In genomic region chr4:44013391-44014070, GRCm38 (mm10) we compare ENCODE assay signal across 9 mouse cellular contexts. TPM values are rescaled to one million over a fixed set of nuclear protein-coding genes. Genes with fewer than 3 reads are reported as not detected.
A peak's percentile ranks its signal among the peaks of the same experiment; 100 is the strongest.
DNase-seq lines count a peak whose midpoint lies in the region; ATAC-seq and TF ChIP-seq lines count a peak whose summit lies in the region.
"Had no signal": no experiment of that assay in that cellular context is flagged by ENCODE, and none has a peak within 500 bp of the region (broad histone marks: within the 10 kb centered on the region; RNA-seq: fewer than 3 reads in every experiment).

No protein-coding gene starts in this region.

- peak overlapping the region; percentile 78 for H3K9ac ChIP-seq in midbrain, embryonic 11.5 days (ENCODE audit: low read length)

- no peak overlapping the region for H3K27ac ChIP-seq in kidney, adult 2 months (ENCODE audit: insufficient read depth, low read depth, low read length)
- H3K27ac ChIP-seq in hindbrain, embryonic 10.5 days: peak overlapping the region; percentile 90; the same call in 1 of the 2 replicates
- no peak overlapping the region for H3K27ac ChIP-seq in midbrain, embryonic 11.5 days (ENCODE audit: low read depth, low read length)

- no peak for DNase-seq in kidney, adult 2 months
- DNase-seq in kidney, adult 8-10 months: no peak
- DNase-seq in R1 (ENCODE audit: low read depth, low spot score): peak; percentile 56
- no peak for DNase-seq in hindbrain, embryonic 10.5 days (ENCODE audit: low spot score)
- no peak for DNase-seq in midbrain, embryonic 11.5 days (ENCODE audit: low spot score, missing footprints)
- no peak for DNase-seq in adrenal gland, postnatal 36 days
- no peak for DNase-seq in right cerebral cortex, postnatal 36 days (ENCODE audit: low spot score in 2 of 2)
- no peak for DNase-seq in right cerebral cortex, postnatal 14 days
- DNase-seq: left cerebral cortex, postnatal 4 days had no signal

- H3K4me1 ChIP-seq in kidney, adult 2 months (ENCODE audit: control insufficient read depth, insufficient read depth, low read length): peaks cover 28% of the 10 kb centered on the region
- peaks cover 20% of the 10 kb centered on the region for H3K4me1 ChIP-seq in hindbrain, embryonic 10.5 days (replicated peaks)
- peaks cover 13% of the 10 kb centered on the region for H3K4me1 ChIP-seq in midbrain, embryonic 11.5 days (ENCODE audit: control insufficient read depth, insufficient read depth, low read length)

- H3K4me3 ChIP-seq in kidney, adult 2 months (ENCODE audit: insufficient read depth, low read depth, low read length): peak overlapping the region; percentile 89
- H3K4me3 ChIP-seq in hindbrain, embryonic 10.5 days: peak overlapping the region; percentile 99
- H3K4me3 ChIP-seq in midbrain, embryonic 11.5 days (ENCODE audit: low read depth, low read length): peak overlapping the region; percentile 82

- H3K4me2 ChIP-seq in midbrain, embryonic 11.5 days: peak overlapping the region; percentile 88

- no peak for TF ChIP-seq POLR2A in kidney, adult 2 months (IDR thresholded peaks at IDR 0.05; ENCODE audit: low read depth, low read length)

- H3K36me3 ChIP-seq in kidney, adult 2 months (ENCODE audit: control insufficient read depth, insufficient read depth, low read length): no peaks in the 10 kb centered on the region
- H3K36me3 ChIP-seq in hindbrain, embryonic 10.5 days: peaks cover 28% of the 10 kb centered on the region
- no peaks in the 10 kb centered on the region for H3K36me3 ChIP-seq in midbrain, embryonic 11.5 days (ENCODE audit: control insufficient read depth, insufficient read depth, low read length)

- no peaks in the 10 kb centered on the region for H3K9me3 ChIP-seq in hindbrain, embryonic 10.5 days
- H3K9me3 ChIP-seq in midbrain, embryonic 11.5 days (ENCODE audit: control insufficient read depth, low read length): no peaks in the 10 kb centered on the region

- no peaks in the 10 kb centered on the region for H3K27me3 ChIP-seq in kidney, adult 2 months (replicated peaks; ENCODE audit: control insufficient read depth, insufficient read depth, low read length)
- H3K27me3 ChIP-seq in hindbrain, embryonic 10.5 days (ENCODE audit: insufficient read depth, poor library complexity, severe bottlenecking): no peaks in the 10 kb centered on the region
- H3K27me3 ChIP-seq in midbrain, embryonic 11.5 days (ENCODE audit: control insufficient read depth, insufficient read depth, low read length): peaks cover 4% of the 10 kb centered on the region; the same call in 1 of the 2 replicates

- TF ChIP-seq CTCF in kidney, adult 2 months (conservative IDR thresholded peaks at IDR 0.05; ENCODE audit: insufficient read depth, insufficient read length, low read depth, low read length): no peak

- ATAC-seq in midbrain, embryonic 11.5 days (ENCODE audit: low FRiP score): no peak

- 15% methylated on average over 11 of the region's 11 CpGs for WGBS in kidney, adult 2 months
- 33% methylated on average over 11 of the region's 11 CpGs for WGBS in hindbrain, embryonic 10.5 days
- WGBS in midbrain, embryonic 11.5 days: 31% methylated on average over 11 of the region's 11 CpGs

RNA-seq across cellular contexts. Expression of gene Clta, which starts 9.3 kb away (rescaled TPM):
- polyA plus RNA-seq in kidney, adult 2 months (2012; rRNA removed): 212 and 261 TPM in 2 replicates
- 220 and 239 TPM in 2 replicates for polyA plus RNA-seq in hindbrain, embryonic 10.5 days (2016; fragmentation: Nextera tagmentation; extraction: Ambion mirVana)
- 226 and 236 TPM in 2 replicates for polyA plus RNA-seq in midbrain, embryonic 11.5 days (2014; fragmentation: Nextera tagmentation; extraction: Ambion mirVana)
- total RNA-seq in adrenal gland, postnatal 36 days (2021): 100 to 1,000 TPM; 183 to 188 TPM

RNA-seq across cellular contexts. Expression of gene Ccin, which starts 30.2 kb away (rescaled TPM):
- 0.12 and 0.13 TPM in 2 replicates for polyA plus RNA-seq in kidney, adult 2 months (2012; rRNA removed)
- not detected in 2 replicates for polyA plus RNA-seq in hindbrain, embryonic 10.5 days (2016; fragmentation: Nextera tagmentation; extraction: Ambion mirVana)
- polyA plus RNA-seq in midbrain, embryonic 11.5 days (2014; fragmentation: Nextera tagmentation; extraction: Ambion mirVana): not detected in 2 replicates
- total RNA-seq in adrenal gland, postnatal 36 days (2021): not detected

RNA-seq across cellular contexts. Expression of gene Glipr2, which starts 56.3 kb away (rescaled TPM):
- 3.3 and 4.7 TPM in 2 replicates for polyA plus RNA-seq in kidney, adult 2 months (2012; rRNA removed)
- 70.2 and 84.9 TPM in 2 replicates for polyA plus RNA-seq in hindbrain, embryonic 10.5 days (2016; fragmentation: Nextera tagmentation; extraction: Ambion mirVana)
- polyA plus RNA-seq in midbrain, embryonic 11.5 days (2014; fragmentation: Nextera tagmentation; extraction: Ambion mirVana): 82.7 and 89.5 TPM in 2 replicates
- total RNA-seq in adrenal gland, postnatal 36 days (2021): 1 to 10 TPM; 3.7 to 5.3 TPM

Comparison
In these comparisons a context has a peak if more than half of its experiments do, and no peak if none do; other contexts are left out.
1. RNA of gene Glipr2, which starts 56.3 kb away (polyA plus RNA-seq): 70.2 to 84.9 TPM in hindbrain, embryonic 10.5 days and 82.7 to 89.5 TPM in midbrain, embryonic 11.5 days; 3.3 to 4.7 TPM in kidney, adult 2 months; every median in the first group is over 10 times any median in the second.
2. Peak in every context shown above with its lines, with median percentiles within 50 percentile points of each other: H3K4me3 ChIP-seq.